Mouse (Mus musculus): ENCODE results near the gene Nphp4.

Gene Nphp4

GRCm38 (mm10) chr4:152568006-152568405 is 91.5 kb downstream of the Nphp4 start:
- no peak for DNase-seq (ENCODE audit: low read depth)

GRCm38 (mm10) chr4:152568662-152569395 is 92.3 kb downstream of the Nphp4 start:
- no peak for DNase-seq (ENCODE audit: low read depth)

GRCm38 (mm10) chr4:152574266-152574665 is 97.8 kb downstream of the Nphp4 start:
- DNase-seq (ENCODE audit: low read depth), result no peak

GRCm38 (mm10) chr4:152576826-152577225 is 100.3 kb downstream of the Nphp4 start:
- DNase-seq (ENCODE audit: low read depth), result no peak

GRCm38 (mm10) chr4:152579956-152580355 is 103.5 kb downstream of the Nphp4 start:
- no peak for DNase-seq (ENCODE audit: low read depth)

GRCm38 (mm10) chr4:152582206-152582605 is 105.7 kb downstream of the Nphp4 start:
- DNase-seq (ENCODE audit: low read depth), result no peak

GRCm38 (mm10) chr4:152583616-152584015 is 107.1 kb downstream of the Nphp4 start:
- no peak for DNase-seq (ENCODE audit: low read depth)

GRCm38 (mm10) chr4:152585526-152585925 is 109.0 kb downstream of the Nphp4 start:
- no peak for DNase-seq (ENCODE audit: low read depth)

- DNase-seq (ENCODE audit: low read depth), result no peak
Measured at GRCm38 (mm10) chr4:152586175-152586574, 109.7 kb downstream of the Nphp4 start.

GRCm38 (mm10) chr4:152604285-152604684 is 127.8 kb downstream of the Nphp4 start:
- DNase-seq (ENCODE audit: low read depth), result no peak

- DNase-seq (ENCODE audit: low read depth), result no peak
Measured at GRCm38 (mm10) chr4:152609196-152609595, 132.7 kb downstream of the Nphp4 start.

GRCm38 (mm10) chr4:152610026-152610425 is 133.5 kb downstream of the Nphp4 start:
- DNase-seq (ENCODE audit: low read depth), result no peak
